Mouse (Mus musculus) CH12.LX (cell line): Measurements from ENCODE around the gene Fam181b. TPM values are rescaled to one million over a fixed set of nuclear protein-coding genes. Genes with fewer than 3 reads are reported as not detected.

Source experiments
- DNase-seq: peaks from one replicate; pipeline ENCODE4 v3.0.0-alpha.2; 2013; ENCODE audit errors: extremely low read depth
- H3K27ac ChIP-seq: 2 replicates; pipeline ENCODE4 v1.5.1; 2012; ENCODE audit warnings: low read depth, mild to moderate bottlenecking, control low read depth, moderate library complexity; ENCODE audit not compliant: insufficient read depth
- H3K27me3 ChIP-seq: replicated peaks from 2 replicates; pipeline ENCODE3; 2012; ENCODE audit warnings: inconsistent platforms
- H3K36me3 ChIP-seq, 2 experiments: replicated peaks in 1 of 2; 2 replicates each; pipeline versions ENCODE3 to v1.6.1; 2012; ENCODE audit warnings: inconsistent platforms in 1 of 2, low read length in 1 of 2, mild to moderate bottlenecking in 1 of 2, mixed read lengths in 1 of 2, moderate library complexity in 1 of 2; ENCODE audit not compliant: control insufficient read depth in 1 of 2, insufficient read depth in 1 of 2
- H3K4me1 ChIP-seq, 2 experiments: 2 replicates each; pipeline ENCODE4 v1.6.1; 2012; ENCODE audit warnings: inconsistent platforms in 1 of 2, moderate library complexity in 1 of 2; ENCODE audit not compliant: insufficient read depth in 2 of 2, control insufficient read depth in 1 of 2
- H3K4me2 ChIP-seq: 2 replicates; pipeline ENCODE4 v1.6.1; 2012; ENCODE audit warnings: low read depth, mild to moderate bottlenecking, control low read depth; ENCODE audit not compliant: poor library complexity, insufficient read depth, severe bottlenecking
- H3K4me3 ChIP-seq, 3 experiments: fragments of 150-350 bp in 1 of 3; sonication (generic) in 1 of 3; replicated peaks in 1 of 3; 2 replicates each; pipeline versions ENCODE3 to v1.5.1; 2011 to 2012; ENCODE audit warnings: low read depth in 2 of 3, low read length in 2 of 3, mild to moderate bottlenecking in 2 of 3, moderate library complexity in 2 of 3, control low read depth in 1 of 3, improper control_type of control experiment in 1 of 3, inconsistent platforms in 1 of 3, mixed read lengths in 1 of 3; ENCODE audit not compliant: poor library complexity in 1 of 3
- H3K79me2 ChIP-seq: replicated peaks from 2 replicates; pipeline ENCODE4 v1.6.1; 2012; ENCODE audit warnings: mild to moderate bottlenecking, moderate library complexity; ENCODE audit not compliant: control insufficient read depth, poor library complexity, insufficient read depth, severe bottlenecking; ENCODE audit errors: extremely low read depth
- H3K9ac ChIP-seq: 2 replicates; pipeline ENCODE4 v1.6.1; 2012; ENCODE audit warnings: low read depth, mild to moderate bottlenecking, control low read depth, moderate library complexity; ENCODE audit not compliant: insufficient read depth
- H3K9me3 ChIP-seq: replicated peaks from 2 replicates; pipeline ENCODE3; 2012; ENCODE audit warnings: low read length, inconsistent platforms, mixed read lengths
- BHLHE40 ChIP-seq: IDR thresholded peaks from 2 replicates; pipeline ENCODE4 v1.6.1; 2011; ENCODE audit warnings: mild to moderate bottlenecking, low read depth, low read length, improper control_type of control experiment
- CHD1 ChIP-seq: IDR thresholded peaks from 2 replicates; pipeline ENCODE4 v1.6.1; 2012; ENCODE audit warnings: low read depth, low read length, improper control_type of control experiment, inconsistent platforms
- CTCF ChIP-seq, 2 experiments: IDR thresholded peaks in 1 of 2; conservative IDR thresholded peaks in 1 of 2; 2 replicates each; pipeline ENCODE4 v1.5.1; 2011 to 2012; ENCODE audit warnings: low read depth in 2 of 2, low read length in 2 of 2, improper control_type of control experiment in 1 of 2, inconsistent platforms in 1 of 2, mild to moderate bottlenecking in 1 of 2, moderate library complexity in 1 of 2
- ELF1 ChIP-seq: IDR thresholded peaks from 2 replicates; pipeline ENCODE4 v1.6.1; 2014; ENCODE audit warnings: low read depth, mild to moderate bottlenecking, inconsistent platforms, low read length, improper control_type of control experiment
- EP300 ChIP-seq: IDR thresholded peaks from 2 replicates; pipeline ENCODE4 v1.6.1; 2011; ENCODE audit warnings: low read length, improper control_type of control experiment
- GABPA ChIP-seq: IDR thresholded peaks from 2 replicates; pipeline ENCODE4 v1.6.1; 2012; ENCODE audit warnings: low read depth, low read length, improper control_type of control experiment, inconsistent platforms; ENCODE audit not compliant: insufficient replicate concordance
- IRF4 ChIP-seq: IDR thresholded peaks from 2 replicates; pipeline ENCODE4 v1.6.1; 2014; ENCODE audit warnings: low read depth, mild to moderate bottlenecking, inconsistent platforms, low read length, improper control_type of control experiment
- JUND ChIP-seq: conservative IDR thresholded peaks from 2 replicates; pipeline ENCODE4 v1.6.1; 2011; ENCODE audit warnings: low read depth, low read length, improper control_type of control experiment
- MAFK ChIP-seq: IDR thresholded peaks from 2 replicates; pipeline ENCODE4 v1.6.1; 2011; ENCODE audit warnings: low read length, improper control_type of control experiment; ENCODE audit not compliant: insufficient replicate concordance
- MAX ChIP-seq: IDR thresholded peaks from 2 replicates; pipeline ENCODE4 v1.6.1; 2011; ENCODE audit warnings: low read length, improper control_type of control experiment
- MAZ ChIP-seq: IDR thresholded peaks from 2 replicates; pipeline ENCODE4 v1.6.1; 2012; ENCODE audit warnings: low read depth, mild to moderate bottlenecking, inconsistent platforms, low read length, improper control_type of control experiment, moderate library complexity
- MEF2A ChIP-seq: IDR thresholded peaks from 2 replicates; pipeline ENCODE4 v1.6.1; 2014; ENCODE audit warnings: low read depth, mild to moderate bottlenecking, inconsistent platforms, low read length, improper control_type of control experiment, borderline replicate concordance
- MXI1 ChIP-seq: IDR thresholded peaks from 2 replicates; pipeline ENCODE4 v1.6.1; 2011; ENCODE audit warnings: mild to moderate bottlenecking, low read depth, low read length, improper control_type of control experiment
- NELFE ChIP-seq: IDR thresholded peaks from 2 replicates; pipeline ENCODE4 v1.6.1; 2011; ENCODE audit warnings: low read depth, low read length, improper control_type of control experiment
- POLR2A ChIP-seq: IDR thresholded peaks from 2 replicates; pipeline ENCODE4 v1.6.1; 2011; ENCODE audit warnings: low read depth, mild to moderate bottlenecking, improper control_type of control experiment, low read length
- SMC3 ChIP-seq: IDR thresholded peaks from 2 replicates; pipeline ENCODE4 v1.6.1; 2011; ENCODE audit warnings: low read depth, low read length, improper control_type of control experiment
- TCF12 ChIP-seq: IDR thresholded peaks from 2 replicates; pipeline ENCODE4 v1.6.1; 2014; ENCODE audit warnings: low read depth, mild to moderate bottlenecking, inconsistent platforms, low read length, improper control_type of control experiment
- UBTF ChIP-seq: IDR thresholded peaks from 2 replicates; pipeline ENCODE4 v1.6.1; 2012; ENCODE audit warnings: low read depth, mild to moderate bottlenecking, inconsistent platforms, low read length, improper control_type of control experiment, moderate library complexity
- USF1 ChIP-seq: IDR thresholded peaks from 2 replicates; pipeline ENCODE4 v1.6.1; 2014; ENCODE audit warnings: low read depth, mild to moderate bottlenecking, inconsistent platforms, low read length, improper control_type of control experiment
- ZKSCAN1 ChIP-seq: IDR thresholded peaks from 2 replicates; pipeline ENCODE4 v1.6.1; 2012; ENCODE audit warnings: low read depth, inconsistent platforms, low read length, improper control_type of control experiment, borderline replicate concordance
- ZMIZ1 ChIP-seq: IDR thresholded peaks from 2 replicates; pipeline ENCODE4 v1.6.1; 2012; ENCODE audit warnings: low read depth, mild to moderate bottlenecking, inconsistent platforms, low read length, improper control_type of control experiment
- ZNF384 ChIP-seq: IDR thresholded peaks from 2 replicates; pipeline ENCODE4 v1.6.1; 2012; ENCODE audit warnings: low read depth, low read length, improper control_type of control experiment, inconsistent platforms
- dilution Hi-C: fragments of 300-500 bp; cut with MboI; formaldehyde crosslinking; loops from 2 replicates; pipeline ENCODE4 v1.14.3; 2020; ENCODE audit warnings: low sequenced_read_pairs; ENCODE audit not compliant: extremely low pct_unique_long_range_greater_than_20kb, extremely low pct_ligation_motif_present
- in situ Hi-C: fragments of 300-500 bp; cut with MboI; formaldehyde crosslinking; loops from 3 replicates; pipeline ENCODE4 v1.14.3; 2019; ENCODE audit warnings: low sequenced_read_pairs, low pct_ligation_motif_present, low pct_unique_long_range_greater_than_20kb, mixed read lengths
- polyA plus RNA-seq: library from polyadenylated mRNA; unstranded; fragments of >175 nt; gene quantifications from 2 replicates; pipeline ENCODE4 v1.2.1, GENCODE M21; 2012; ENCODE audit warnings: low read depth; ENCODE audit not compliant: insufficient read length
- total RNA-seq, 2 experiments: library from RNA; depleted of rRNA; stranded (reverse); fragments of 300-350 nt in 1 of 2; fragments of >200 nt in 1 of 2; gene quantifications; 2 replicates each; pipeline ENCODE4 v1.2.3; 2012 to 2014

Fam181b gene
- total and polyA plus RNA-seq, 3 experiments, result not detected

GRCm38 (mm10) chr7:93044359-93044758 is 35.3 kb upstream of the Fam181b start:
- no peak for DNase-seq
- Histone ChIP-seq H3K9ac (no peak overlapping the region), H3K27ac (no peak overlapping the region), H3K27me3 (peaks cover 13% of the 10 kb centered on the region), H3K4me2 (no peak overlapping the region), H3K79me2 (no peaks in the 10 kb centered on the region), H3K9me3 (no peaks in the 10 kb centered on the region), H3K4me3 (no peak overlapping the region), H3K4me1 (0 out of 4 replicates have a peak, but pooled peaks cover 0 to 3% of the 10 kb centered on the region in 2 experiments), H3K36me3 (no peaks in the 10 kb centered on the region)
- in situ Hi-C loops, result no loop called here
- TF ChIP-seq NELFE (no peak), MEF2A (no peak), TCF12 (no peak), POLR2A (no peak), BHLHE40 (no peak), ELF1 (no peak)
- dilution Hi-C loops, result no loop called here

- no peak for DNase-seq
- dilution Hi-C loops, result no loop called here
Observed at GRCm38 (mm10) chr7:93044788-93045187, 34.9 kb upstream of the Fam181b start.

GRCm38 (mm10) chr7:93060831-93061230 is 18.8 kb upstream of the Fam181b start:
- no peak for TF ChIP-seq USF1
- TF ChIP-seq ELF1, result no peak
- no peak for TF ChIP-seq ZNF384
- no peak for TF ChIP-seq JUND
- TF ChIP-seq CHD1, result no peak
- no peak for TF ChIP-seq UBTF
- no peak for TF ChIP-seq MAFK
- TF ChIP-seq IRF4, result no peak
- TF ChIP-seq CTCF (conservative IDR thresholded peaks at IDR 0.05 in 1 of 2, IDR thresholded peaks at IDR 0.05 in 1 of 2; ENCODE audit: low read depth in 2 of 2, low read length in 2 of 2), result no peak
- TF ChIP-seq MAX, result no peak
- no peak for TF ChIP-seq MAZ
- TF ChIP-seq ZKSCAN1, result no peak
- in situ Hi-C loops (no loop called here), dilution Hi-C loops (no loop called here)
- no peak for DNase-seq
- no peak overlapping the region for H3K27ac ChIP-seq
- no peak overlapping the region for H3K4me3 ChIP-seq
- H3K9me3 ChIP-seq, result no peaks in the 10 kb centered on the region
- H3K4me1 ChIP-seq, result no peaks in the 10 kb centered on the region
- no peak overlapping the region for H3K4me2 ChIP-seq
- H3K27me3 ChIP-seq, result no peaks in the 10 kb centered on the region
- H3K36me3 ChIP-seq, result no peaks in the 10 kb centered on the region
- no peaks in the 10 kb centered on the region for H3K79me2 ChIP-seq
- no peak overlapping the region for H3K9ac ChIP-seq

More at GRCm38 (mm10) chr7:93044788-93045187, 34.9 kb upstream of the Fam181b start:
- Histone ChIP-seq H3K79me2 (no peaks in the 10 kb centered on the region), H3K27me3 (peaks cover 10% of the 10 kb centered on the region), H3K36me3 (no peaks in the 10 kb centered on the region), H3K4me2 (no peak overlapping the region), H3K4me1 (0 out of 4 replicates have a peak, but pooled peaks cover 0 to 3% of the 10 kb centered on the region in 2 experiments), H3K9ac (no peak overlapping the region), H3K4me3 (no peak overlapping the region), H3K9me3 (no peaks in the 10 kb centered on the region), H3K27ac (no peak overlapping the region)
- no peak for TF ChIP-seq EP300
- no peak for TF ChIP-seq ELF1
- TF ChIP-seq ZMIZ1, result no peak
- TF ChIP-seq UBTF, result no peak
- TF ChIP-seq MAX, result no peak
- TF ChIP-seq MXI1, result no peak
- no peak for TF ChIP-seq GABPA
- no peak for TF ChIP-seq SMC3
- in situ Hi-C loops, result no loop called here
